Mouse (Mus musculus): ENCODE measurements around the gene Fam168a.

Fam168a gene

DNA sequence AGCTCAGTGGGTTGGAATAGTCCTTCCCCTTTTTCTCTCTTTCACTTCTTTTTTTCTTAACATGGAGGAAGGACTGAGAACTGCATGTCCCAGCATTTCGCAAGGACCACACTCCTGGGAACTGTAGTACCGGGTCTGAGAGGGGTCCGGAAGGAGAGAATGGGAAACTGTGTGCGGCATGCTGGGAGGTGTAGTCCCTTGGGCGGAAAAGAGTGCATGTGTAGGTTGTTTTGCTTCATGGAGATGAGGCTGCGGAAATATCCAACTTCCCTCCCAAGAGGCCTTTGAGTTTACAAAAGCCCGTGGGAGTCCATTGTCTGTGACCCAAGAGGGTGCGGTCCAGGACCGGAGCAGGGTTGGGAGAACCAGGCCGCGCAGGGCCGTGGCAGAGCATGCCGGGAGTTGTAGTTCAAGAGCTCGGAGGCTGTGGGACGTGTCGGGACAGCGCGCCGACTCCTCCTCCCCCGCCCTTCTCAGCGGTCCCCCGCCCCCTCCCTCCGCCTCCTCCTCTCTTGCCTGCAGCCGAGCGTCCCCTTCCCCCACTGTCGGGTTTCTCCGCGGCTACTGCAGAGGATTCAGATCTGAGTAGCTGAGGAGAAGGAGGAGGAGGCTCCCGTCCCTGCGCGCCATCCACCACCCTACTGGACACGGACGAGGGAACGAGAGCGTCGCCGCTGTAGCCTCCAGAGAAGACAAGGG, at the start of gene Fam168a:
TSS of gene Fam168a (plus strand) at position 493 of the 699 bp plus-strand sequence.
- peak; percentile 97 for DNase-seq

DNA sequence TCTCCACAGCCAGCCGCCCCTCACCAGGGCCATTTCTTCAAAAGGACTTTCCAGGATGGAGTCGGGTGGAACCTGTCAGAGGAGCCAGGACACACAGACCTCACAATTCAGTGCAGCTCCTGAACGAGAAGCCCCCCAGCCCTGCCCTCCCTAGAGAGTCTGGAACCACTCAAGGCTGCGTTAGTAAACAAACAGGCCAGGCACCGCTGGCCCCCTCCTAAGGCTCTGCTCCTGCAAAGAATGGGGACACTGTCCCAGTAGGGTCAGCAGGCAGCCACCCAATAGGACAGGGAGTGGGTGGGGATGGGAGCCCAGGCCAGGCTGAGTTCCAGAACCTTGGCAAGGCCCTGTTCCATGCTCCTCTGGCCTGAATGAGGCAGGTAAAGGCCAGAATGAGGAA, 49.7 kb upstream of the Fam168a start:
- DNase-seq: peak; percentile 70

DNA sequence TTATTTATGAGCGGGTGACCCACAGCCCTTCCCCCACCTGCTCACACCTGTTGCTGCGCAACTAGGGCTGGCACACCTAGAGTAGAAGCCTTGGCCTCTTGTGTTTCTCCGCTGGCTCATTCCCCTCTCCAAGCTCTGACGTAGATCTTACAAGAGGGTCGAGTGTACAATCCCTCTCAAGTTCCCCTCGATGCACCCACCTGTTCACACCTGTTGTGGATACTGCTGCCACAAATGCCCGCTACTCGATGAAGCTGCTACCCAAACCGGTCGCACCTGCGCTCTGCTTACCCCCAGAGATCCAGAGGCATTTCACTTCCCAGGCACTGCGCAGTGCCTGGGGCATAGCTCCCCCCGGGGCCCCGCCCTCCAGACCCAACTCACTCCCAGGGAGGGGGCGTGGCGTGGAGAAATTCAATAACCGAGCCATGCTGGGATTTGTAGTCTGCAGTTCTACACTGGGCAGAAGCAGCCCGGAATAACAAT, 48.3 kb upstream of the Fam168a start:
- DNase-seq: peak; percentile 51

DNA sequence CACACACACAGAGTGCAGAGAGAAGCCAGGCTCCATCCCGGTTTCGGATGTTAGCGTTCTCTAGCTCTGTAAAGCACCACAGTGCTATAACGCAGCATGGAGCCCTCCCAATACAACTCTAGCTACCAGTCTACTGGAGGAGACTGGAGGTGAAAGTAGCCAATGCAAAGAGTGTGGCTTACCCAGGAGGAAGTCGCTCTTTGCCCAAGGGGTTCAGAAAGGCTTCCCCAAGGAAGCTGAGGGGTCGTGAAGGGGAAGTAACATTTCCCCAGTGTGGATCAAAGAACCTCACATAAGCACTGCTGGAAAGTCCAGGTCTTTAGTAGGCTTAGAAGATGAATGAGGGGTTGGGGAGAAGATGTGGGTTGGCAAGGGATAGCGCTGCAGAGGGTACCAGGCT, 45.2 kb upstream of the Fam168a start:
- DNase-seq: no peak

DNA sequence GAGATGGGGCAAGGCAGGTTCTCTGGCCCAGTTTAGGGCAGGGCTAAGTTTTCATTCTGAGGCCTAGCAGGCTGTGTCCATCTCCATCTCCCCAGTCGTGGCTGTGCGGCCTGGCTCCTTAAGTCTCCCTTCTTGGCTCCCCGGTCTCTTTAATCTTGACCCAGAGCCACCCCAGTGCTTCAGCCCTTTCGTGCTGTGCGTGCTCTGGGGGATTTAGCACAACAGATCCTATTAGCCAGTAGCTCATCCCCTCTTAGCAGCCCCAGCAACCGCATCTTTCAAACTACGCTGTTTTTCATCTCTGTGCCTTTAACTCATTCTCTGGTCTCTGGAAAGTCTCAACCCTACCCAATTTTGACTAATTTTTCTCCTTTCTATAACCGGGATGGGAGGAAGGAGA, 44.2 kb upstream of the Fam168a start, which contains the start of gene Plekhb1:
TSS of gene Plekhb1 (minus strand) at position 184 of the 400 bp plus-strand sequence.
- DNase-seq: no peak

DNA sequence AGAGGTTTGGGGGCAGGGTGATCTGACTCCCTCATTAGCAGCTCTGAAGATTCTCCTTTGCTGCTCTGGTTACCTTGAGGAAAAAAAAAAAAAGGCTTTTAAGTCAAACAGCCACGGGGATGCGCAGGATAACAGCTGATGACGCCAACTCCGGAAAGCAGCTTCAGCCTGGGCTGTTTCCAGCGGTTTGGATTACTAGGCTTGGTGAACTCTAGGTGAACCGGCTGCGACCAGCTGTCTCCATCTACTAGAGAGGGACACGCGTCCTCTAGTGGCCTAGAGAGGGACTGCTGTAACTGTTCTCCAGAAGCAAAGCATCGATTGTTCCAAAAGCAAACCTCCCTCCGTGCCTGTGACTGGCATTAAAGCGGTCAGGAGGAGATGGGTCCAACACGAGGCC, 43.2 kb upstream of the Fam168a start:
- DNase-seq: peak; percentile 89

DNA sequence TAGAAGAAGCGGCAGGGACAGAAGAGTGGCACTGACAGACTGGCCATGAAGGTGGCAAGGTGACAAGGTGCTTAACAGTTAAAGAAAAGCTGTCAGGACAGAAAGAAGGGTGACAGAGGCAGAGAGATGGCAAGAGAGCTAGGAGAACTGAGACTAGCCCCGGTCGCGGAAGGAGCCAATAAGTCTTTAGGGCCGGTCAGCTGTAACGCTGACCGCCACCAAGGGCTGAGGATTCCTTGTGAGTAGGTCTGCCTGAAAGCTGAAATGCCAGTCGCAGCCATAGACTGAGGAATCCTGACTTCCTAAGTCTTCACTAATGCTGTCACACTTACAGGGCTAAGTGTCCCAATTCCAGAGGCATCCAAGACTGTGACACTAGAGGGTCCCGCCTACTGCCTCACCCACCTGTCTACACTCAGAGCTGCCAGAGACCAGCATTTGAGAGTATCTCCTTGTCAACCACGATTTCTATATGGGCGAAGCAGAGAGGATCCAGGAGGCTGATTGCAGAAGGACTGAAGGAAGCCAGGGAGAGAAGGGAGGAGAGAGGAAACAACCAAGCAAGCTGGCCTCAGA, 42.6 kb upstream of the Fam168a start:
- no peak for DNase-seq

DNA sequence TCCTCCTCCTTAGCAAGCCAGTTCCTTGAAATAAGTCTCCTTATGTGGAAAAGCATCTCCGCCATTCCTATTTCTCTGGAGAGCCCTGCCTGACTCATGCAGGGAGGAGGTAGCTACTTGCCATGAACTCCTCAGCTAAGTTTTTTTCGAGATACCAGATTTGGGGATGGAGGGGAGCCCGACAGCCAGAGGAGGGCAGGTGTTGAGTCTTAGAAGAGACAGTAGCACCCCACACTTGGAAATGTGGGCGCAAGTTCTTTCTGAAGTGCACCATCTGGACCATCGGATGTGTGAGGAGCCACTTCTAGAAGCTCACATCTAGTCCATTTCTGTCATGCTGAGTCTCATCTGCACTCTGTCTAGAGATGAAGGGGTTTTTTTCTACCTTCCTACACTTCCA, 35.8 kb upstream of the Fam168a start:
- peak; percentile 84 for DNase-seq

DNA sequence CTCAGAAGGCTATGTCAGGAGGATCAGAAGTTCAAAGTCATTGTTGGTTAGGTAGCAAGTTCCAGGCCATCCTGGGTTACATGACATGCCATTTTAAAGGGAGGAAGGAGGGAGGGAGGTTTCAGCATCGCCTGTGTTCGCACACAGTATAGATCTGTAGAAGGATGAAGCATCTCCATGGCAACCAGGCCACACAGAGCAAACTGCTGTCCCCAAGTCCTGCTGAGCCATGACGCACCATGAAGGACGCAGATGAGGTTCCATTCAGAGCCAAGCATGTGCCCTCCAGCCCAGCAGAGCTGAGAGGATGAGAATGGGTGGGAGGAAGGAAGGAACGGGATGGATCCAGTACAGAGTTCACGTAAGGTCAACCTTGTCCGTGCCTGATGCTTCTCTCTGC, 33.0 kb upstream of the Fam168a start:
- no peak for DNase-seq

DNA sequence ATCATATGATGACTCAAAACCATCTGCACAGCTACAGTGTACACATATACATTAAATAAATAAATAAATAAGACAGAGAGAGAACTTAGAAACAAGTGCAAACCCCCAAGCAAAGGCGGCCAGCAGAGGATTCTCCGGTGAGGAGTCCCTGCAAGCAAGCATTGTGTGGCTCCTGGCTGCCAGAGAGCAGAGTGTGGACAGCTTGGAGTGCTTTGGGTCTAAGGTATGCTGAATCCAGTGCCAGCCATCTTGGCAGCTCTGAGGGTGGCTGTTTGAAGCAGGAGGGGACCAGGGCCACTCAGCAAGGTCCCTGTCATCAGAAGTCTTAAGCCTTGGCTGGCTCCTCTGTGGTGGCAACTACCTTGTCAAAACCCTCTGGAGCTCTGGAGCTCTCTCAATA, 31.5 kb upstream of the Fam168a start:
- DNase-seq: no peak

DNA sequence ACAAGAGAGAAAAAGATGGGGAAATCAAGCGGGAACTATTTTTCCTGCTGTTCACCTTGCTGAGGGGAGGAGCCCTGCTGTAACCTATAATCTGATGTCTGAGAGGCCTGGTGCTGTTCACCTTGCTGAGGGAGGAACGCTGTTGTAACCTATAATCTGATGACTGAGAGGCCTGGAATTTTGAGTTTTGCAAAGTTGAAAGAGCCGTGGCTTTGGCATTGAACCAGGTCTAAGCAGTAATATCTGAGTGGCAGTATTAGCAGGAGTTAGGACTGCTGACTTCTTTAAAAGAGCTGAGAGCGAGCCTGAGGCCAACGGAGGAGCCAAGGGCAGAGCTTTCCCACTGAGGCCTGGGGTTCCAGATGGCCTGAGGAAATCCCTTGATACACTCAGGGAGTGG, 28.4 kb upstream of the Fam168a start:
- no peak for DNase-seq

DNA sequence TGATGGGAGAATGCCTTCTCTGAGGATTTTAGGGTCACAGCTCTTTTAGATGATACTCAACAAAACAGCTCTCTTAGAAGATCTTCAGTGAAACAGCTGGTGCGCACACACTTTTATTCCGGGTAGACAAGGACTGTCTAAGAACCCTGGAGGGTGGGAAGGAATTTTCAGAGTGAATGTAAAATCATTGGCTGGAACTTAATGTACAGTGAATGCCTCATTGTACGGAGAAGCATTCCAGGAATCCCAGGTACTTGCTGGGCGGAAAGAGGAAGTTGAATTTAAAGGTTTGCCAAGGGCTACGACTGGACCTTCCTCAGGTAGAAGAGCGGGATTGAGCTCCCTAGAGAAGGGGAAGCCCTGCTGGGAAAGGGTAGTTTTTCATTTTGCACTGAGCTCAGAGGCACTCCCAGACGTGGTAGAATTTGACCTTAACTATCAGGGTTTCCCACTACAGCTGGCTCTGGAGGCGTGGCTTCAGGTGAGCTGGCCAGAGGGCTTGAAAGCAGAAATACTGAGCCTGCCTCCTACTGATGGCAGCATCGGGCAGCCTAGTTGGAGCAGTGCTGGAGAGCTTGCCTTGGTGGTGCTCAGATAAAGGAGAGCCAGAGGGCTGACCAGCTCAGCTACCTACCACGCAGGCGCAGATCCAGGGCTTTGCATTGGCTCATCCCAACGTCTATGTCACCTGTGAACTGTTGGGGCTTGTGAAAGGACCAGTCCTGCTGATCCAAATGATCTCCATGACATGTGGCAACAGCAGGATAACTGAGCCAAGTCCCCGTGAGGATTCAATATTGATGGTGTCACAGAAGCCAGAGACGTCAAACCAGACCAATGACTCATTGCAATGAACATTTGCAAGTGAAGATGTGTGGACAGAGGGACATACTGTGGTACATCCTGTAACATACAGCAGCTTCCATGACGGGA, 27.2 kb upstream of the Fam168a start:
- no peak for DNase-seq

DNA sequence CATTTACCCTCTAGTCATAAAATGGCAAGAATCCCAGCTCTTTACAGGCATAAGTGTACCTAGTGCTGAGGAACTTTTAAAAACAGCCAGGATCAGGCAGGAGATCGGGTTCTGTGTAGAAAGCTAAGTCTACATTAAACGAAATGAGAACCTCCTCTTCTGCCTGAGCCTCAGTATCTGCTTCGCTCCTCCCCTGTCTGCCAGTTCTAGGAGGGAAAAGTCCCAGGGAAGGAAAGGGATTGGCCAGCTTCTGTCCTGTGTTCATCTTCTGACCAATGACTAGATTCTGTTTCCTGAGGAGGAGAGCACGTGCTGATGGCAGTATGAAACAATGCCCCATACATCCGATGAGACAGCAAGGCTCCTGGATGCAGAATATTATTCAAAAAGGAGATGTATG, 25.3 kb upstream of the Fam168a start:
- peak; percentile 35 for DNase-seq

DNA sequence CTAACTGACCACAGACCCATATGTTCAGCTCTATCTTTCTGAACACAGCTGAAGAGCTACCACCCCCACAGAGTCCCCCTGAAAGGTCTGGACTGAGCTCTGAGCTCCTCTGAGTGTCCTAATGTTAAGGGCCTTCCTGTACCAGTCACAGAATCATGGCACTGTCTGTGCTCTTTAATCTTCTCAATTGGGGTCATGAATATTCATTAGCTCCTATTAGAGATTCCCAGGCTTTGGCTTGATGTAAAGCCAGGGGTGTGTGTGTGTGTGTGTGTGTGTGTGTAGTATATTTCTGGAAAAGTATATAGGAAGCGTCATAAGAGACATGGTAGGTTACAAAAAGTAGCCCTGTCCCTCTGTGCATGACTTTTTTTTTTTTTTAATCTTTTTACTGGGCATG, 23.2 kb upstream of the Fam168a start:
- no peak for DNase-seq

DNA sequence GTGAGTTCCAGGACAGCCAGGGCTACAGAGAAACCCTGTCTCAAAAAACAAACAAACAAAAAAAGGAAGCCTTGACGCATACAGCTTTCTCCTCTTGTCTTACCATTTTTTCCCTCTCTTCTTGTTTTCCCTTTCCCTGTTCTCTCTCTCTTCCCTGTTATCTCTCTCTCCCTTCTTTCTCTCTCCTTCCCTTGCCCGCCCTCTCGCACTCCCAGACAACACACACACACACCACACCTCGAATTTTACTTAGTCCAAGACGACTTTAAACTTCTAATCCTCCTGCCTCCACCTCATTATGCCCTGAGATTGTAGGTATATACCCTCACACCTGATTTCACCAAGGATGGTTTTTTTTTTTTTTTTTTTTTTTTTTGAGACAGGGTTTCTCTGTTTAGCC, 22.4 kb upstream of the Fam168a start:
- DNase-seq: no peak

DNA sequence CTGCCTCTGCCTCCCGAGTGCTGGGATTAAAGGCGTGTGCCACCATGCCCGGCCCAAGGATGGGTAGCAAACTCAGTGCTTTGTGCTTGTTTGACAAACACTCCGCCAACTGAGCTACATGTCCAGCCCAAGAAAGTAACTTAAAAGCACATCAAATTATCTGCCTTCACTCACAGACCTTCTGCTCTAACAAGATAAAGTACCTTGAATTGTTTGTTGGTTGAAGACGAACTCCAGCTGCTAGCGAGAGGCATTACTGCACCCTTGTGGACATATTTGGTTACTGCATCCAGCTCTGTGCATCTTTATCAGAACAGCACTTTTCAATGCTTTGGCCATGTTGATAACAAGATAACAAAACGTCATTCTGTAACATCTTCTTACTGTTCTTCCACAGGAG, 21.9 kb upstream of the Fam168a start:
- peak; percentile 47 for DNase-seq

DNA sequence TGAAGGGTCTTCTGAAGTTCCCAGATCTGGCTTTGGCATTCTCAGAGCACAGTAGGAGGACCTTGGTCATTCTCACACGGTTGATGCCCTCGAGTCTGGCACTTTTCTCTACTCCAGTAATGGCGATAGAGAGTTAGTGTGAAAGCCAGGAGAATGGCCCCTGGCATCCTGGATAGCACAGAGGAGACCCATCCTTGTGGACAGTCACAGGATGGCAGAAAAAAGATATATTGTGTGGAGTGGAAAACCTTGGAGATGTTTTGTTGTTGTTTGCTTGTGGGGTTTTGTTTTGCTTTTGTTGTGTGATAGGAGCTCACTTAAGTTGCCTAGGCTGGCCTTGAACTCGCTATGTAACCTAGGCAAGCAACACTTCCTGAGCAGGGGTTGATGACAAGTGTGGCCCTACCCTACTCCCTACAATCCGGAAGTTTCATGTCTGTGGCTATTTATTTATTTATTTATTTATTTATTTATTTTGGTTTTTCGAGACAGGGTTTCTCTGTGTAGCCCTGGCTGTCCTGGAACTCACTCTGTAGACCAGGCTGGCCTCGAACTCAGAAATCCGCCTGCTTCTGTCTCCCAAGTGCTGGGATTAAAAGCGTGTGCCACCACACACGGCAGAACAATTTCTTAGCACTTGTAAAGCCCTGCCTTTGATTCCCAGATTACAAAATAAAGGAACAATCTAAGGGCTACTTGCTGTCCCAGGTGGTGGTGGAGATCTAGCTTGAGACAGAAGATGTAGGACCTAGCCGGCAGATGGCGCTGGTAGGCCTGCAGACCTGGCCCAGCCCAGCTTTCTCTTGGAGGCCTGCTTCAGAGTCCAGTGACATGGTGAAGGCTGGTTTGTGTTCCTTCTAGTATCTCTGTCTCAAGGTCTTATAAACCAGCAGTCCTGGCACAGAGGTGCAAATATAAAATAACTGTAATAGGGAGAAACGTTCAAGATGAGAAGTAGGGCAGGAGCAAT, 21.1 kb upstream of the Fam168a start:
- peak; percentile 67 for DNase-seq

DNA sequence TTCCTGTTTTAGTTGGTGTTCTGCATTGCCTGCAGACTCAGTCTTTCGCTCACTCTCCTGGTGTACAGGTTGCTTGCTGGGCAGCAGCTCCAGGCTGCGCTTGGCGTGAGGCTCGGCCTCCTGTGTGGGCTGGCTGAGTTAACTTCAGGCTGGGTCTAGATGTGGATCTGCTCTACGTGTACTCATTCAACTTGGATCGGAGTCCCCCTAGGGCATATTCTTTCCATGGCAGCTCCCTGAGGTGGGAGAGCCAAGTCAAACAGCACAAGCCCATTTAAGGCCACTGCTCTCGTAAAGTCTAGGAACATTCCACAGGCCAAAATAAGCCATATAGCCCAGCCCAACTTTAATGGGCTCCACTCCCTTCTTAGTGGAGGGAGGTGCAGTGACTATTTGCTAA, 18.0 kb upstream of the Fam168a start:
- no peak for DNase-seq

DNA sequence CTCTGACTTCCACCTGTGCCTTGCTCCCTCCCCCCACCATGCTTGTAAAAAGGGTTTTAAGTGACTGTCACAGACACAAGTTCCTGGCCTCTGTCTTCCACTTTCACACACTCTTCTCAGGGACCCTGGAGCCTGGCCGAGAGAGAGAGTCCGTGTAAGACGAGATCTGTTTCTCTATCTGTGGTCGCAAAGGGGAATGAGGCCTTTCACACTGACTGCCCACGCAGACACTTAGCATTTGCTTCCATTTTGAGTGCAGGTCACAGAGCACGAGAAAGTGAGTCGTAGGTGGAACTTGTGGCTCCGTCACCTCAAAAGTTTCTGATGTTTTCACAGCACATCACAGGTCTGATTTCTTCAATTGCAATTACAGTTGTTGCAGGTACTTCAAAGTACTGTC, 13.2 kb upstream of the Fam168a start:
- no peak for DNase-seq

DNA sequence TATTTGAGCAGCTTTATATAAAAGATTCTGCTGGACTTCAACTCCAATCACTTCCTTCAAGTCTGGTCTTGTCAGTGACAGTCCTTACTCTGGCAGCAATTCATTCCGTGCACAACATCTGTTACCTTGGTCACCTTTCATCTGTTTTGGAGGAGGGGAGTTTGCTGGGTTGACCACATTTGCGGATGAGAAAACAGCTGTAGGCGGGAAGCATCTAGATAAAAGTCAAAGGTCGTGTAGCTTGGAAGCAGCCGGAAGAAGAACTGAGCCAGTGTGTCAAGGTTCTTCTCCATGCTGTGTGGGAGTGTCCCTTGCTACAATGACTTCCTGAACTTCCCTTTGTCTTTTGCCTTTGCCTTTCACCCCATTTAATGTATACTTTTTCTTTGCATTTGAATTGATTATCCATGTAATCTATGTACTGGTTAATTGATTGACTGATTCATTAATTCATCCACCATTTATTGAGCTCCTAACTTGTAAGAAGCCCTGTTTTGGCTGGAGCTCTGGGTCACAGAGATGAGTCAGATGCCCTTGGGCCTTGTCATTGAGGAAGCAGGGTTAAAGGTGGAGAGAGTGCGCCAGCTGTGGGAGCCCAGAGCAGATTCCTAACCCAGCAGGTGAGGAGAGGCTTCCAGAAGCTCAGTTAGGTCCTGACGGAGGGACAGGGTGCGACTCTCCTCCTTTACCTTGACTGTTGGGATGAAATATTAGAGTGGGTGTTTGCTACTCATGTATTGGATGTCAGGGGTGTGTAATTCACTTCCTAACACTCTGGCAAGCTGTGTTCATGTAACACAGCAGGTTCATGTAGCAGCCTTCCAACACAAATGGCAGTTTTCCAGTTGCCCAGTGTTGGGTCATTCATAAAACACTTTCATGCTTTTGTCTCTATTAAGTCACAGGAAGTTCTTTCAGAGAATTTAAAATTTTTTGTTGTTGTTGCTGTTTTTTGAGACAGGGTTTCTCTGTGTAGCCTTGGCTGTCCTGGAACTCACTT, 6.4 kb upstream of the Fam168a start:
- DNase-seq: no peak

DNA sequence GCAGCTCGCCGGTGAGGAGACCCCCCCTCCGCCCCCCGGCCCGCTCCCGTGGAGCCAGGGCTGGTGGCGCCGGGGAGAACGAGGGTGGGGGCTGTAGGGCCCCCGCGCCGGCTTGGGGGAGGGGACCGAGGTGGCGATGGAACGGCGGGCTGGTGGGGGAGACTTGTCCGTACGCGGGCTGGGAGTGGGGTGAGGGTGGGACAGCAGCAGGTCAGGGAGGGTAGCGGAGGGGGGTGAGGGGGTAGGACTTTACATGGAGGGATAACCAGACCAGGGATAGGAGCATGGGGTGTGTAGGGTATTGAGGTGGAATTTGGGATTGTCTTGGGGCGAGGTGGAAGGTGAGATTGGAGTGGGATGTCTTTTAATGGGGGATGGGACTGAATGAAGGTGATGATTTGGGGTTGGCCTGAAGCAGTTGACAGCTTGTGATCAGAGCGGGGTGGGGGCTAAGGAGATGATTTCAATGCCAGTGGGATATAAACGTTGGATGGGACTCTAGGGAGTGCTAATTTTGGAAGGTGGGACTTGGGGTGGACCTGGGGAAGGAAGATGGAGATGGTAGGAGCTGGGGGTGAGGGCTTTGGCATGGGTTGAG, 547 bp downstream of the Fam168a start:
- DNase-seq: no peak

Data from right cerebral cortex, adult 18-20 months (tissue).